Mouse (Mus musculus): ENCODE data around the gene Cygb.
"Not testable (repeated sequence)": the region's sequence is repeated elsewhere in the genome, so short reads cannot be mapped to it uniquely, and the experiment has no call there.

The Cygb gene

GRCm38 (mm10) chr11:116617641-116618040 lies 36.5 kb downstream of the Cygb start:
- no peak for DNase-seq (ENCODE audit: low read depth, low spot score)

- DNase-seq (ENCODE audit: low read depth, low spot score), result peak; percentile 31
These were observed 37.5 kb downstream of the Cygb start for GRCm38 (mm10) chr11:116616438-116617118.

- peak; percentile 67 for DNase-seq (ENCODE audit: low read depth, low spot score)
These were observed 38.2 kb downstream of the Cygb start for GRCm38 (mm10) chr11:116615735-116616437.

- DNase-seq (ENCODE audit: low read depth, low spot score), result no peak
These were observed 40.9 kb downstream of the Cygb start for GRCm38 (mm10) chr11:116613234-116613633.

GRCm38 (mm10) chr11:116612554-116612953 lies 41.6 kb downstream of the Cygb start:
- DNase-seq (ENCODE audit: low read depth, low spot score), result no peak

- no peak for DNase-seq (ENCODE audit: low read depth, low spot score)
These were observed 42.2 kb downstream of the Cygb start for GRCm38 (mm10) chr11:116611883-116612282.

GRCm38 (mm10) chr11:116611168-116611567 lies 42.9 kb downstream of the Cygb start:
- not testable (repeated sequence) for DNase-seq (ENCODE audit: low read depth, low spot score)

- no peak for DNase-seq (ENCODE audit: low read depth, low spot score)
These were observed 44.0 kb downstream of the Cygb start for GRCm38 (mm10) chr11:116609965-116610630.

GRCm38 (mm10) chr11:116607717-116608116 lies 46.4 kb downstream of the Cygb start:
- DNase-seq (ENCODE audit: low read depth, low spot score), result no peak

- DNase-seq (ENCODE audit: low read depth, low spot score), result no peak
These were observed 50.0 kb downstream of the Cygb start for GRCm38 (mm10) chr11:116604097-116604496.

GRCm38 (mm10) chr11:116603339-116603738 lies 50.8 kb downstream of the Cygb start:
- peak; percentile 52 for DNase-seq (ENCODE audit: low read depth, low spot score)

GRCm38 (mm10) chr11:116602043-116602442 lies 52.1 kb downstream of the Cygb start:
- no peak for DNase-seq (ENCODE audit: low read depth, low spot score)

- no peak for DNase-seq (ENCODE audit: low read depth, low spot score)
These were observed 52.9 kb downstream of the Cygb start for GRCm38 (mm10) chr11:116601166-116601565.

- no peak for DNase-seq (ENCODE audit: low read depth, low spot score)
These were observed 54.9 kb downstream of the Cygb start for GRCm38 (mm10) chr11:116599230-116599629.

- no peak for DNase-seq (ENCODE audit: low read depth, low spot score)
These were observed 55.9 kb downstream of the Cygb start for GRCm38 (mm10) chr11:116598193-116598592.

GRCm38 (mm10) chr11:116596766-116597165 lies 57.3 kb downstream of the Cygb start:
- DNase-seq (ENCODE audit: low read depth, low spot score), result no peak

Data from CD4-positive, CD25-positive, alpha-beta regulatory T cell, adult 2 months (primary cell).